Comparison of ENCODE assay signal across 8 mouse cellular contexts in genomic region chr8:41443556-41443955, GRCm38 (mm10). TPM values are rescaled to one million over a fixed set of nuclear protein-coding genes. Genes with fewer than 3 reads are reported as not detected.
A peak's percentile ranks its signal among the peaks of the same experiment; 100 is the strongest.
DNase-seq lines count a peak whose midpoint lies in the region; ATAC-seq and TF ChIP-seq lines count a peak whose summit lies in the region.

No protein-coding gene starts in this region.

- no peak overlapping the region for H3K4me3 ChIP-seq in G1E (ENCODE audit: low read depth, low read length)
- no peak overlapping the region for H3K4me3 ChIP-seq in hindbrain, embryonic 11.5 days (ENCODE audit: low read depth, low read length)
- H3K4me3 ChIP-seq in midbrain, embryonic 16.5 days (ENCODE audit: low read depth, low read length) = no peak overlapping the region

- intact Hi-C loops in heart, postnatal 25 days (cut with DNase I) = no loop called here

- H3K9ac ChIP-seq in hindbrain, embryonic 11.5 days (ENCODE audit: low read depth, low read length) = no peak overlapping the region
- no peak overlapping the region for H3K9ac ChIP-seq in midbrain, embryonic 16.5 days (ENCODE audit: low read depth, low read length)

- 5% methylated on average over 4 of the region's 4 CpGs for WGBS in hindbrain, embryonic 11.5 days
- WGBS in midbrain, embryonic 16.5 days = under 1% methylated on average over 4 of the region's 4 CpGs

- peaks cover 10% of the 10 kb centered on the region for H3K27me3 ChIP-seq in G1E (ENCODE audit: insufficient read depth, low read length)
- H3K27me3 ChIP-seq in hindbrain, embryonic 11.5 days (ENCODE audit: control insufficient read depth, insufficient read depth, low read length) = no peaks in the 10 kb centered on the region
- no peaks in the 10 kb centered on the region for H3K27me3 ChIP-seq in midbrain, embryonic 16.5 days (ENCODE audit: control insufficient read depth, insufficient read depth, low read depth, low read length)

- DNase-seq in heart, adult 8-10 months (ENCODE audit: low spot score) = peak; percentile 26
- no peak for DNase-seq in heart, postnatal 25 days (ENCODE audit: low spot score)
- peak; percentile 5 for DNase-seq in G1E (ENCODE audit: low spot score)
- peak; percentile 6 to 54 for DNase-seq in cerebellum, postnatal 36 days
- peak; percentile 73 for DNase-seq in hindbrain, embryonic 11.5 days (ENCODE audit: low spot score)
- DNase-seq in layer of hippocampus, postnatal 10 days (ENCODE audit: low spot score in 2 of 2) = peak; percentile 51 to 61

- H3K4me1 ChIP-seq in G1E (ENCODE audit: insufficient read depth, low read depth, low read length) = no peaks in the 10 kb centered on the region
- H3K4me1 ChIP-seq in hindbrain, embryonic 11.5 days (replicated peaks; ENCODE audit: control insufficient read depth, insufficient read depth, low read length) = no peaks in the 10 kb centered on the region
- no peaks in the 10 kb centered on the region for H3K4me1 ChIP-seq in midbrain, embryonic 16.5 days (ENCODE audit: control insufficient read depth, insufficient read depth, low read length)

- TF ChIP-seq CTCF in G1E (IDR thresholded peaks at IDR 0.05; ENCODE audit: low read depth, low read length) = no peak

- H3K36me3 ChIP-seq in G1E (replicated peaks) = no peaks in the 10 kb centered on the region
- no peaks in the 10 kb centered on the region for H3K36me3 ChIP-seq in hindbrain, embryonic 11.5 days (ENCODE audit: control insufficient read depth, insufficient read depth, low read length)
- no peaks in the 10 kb centered on the region for H3K36me3 ChIP-seq in midbrain, embryonic 16.5 days (ENCODE audit: control insufficient read depth, insufficient read depth, low read length)

- H3K27ac ChIP-seq in hindbrain, embryonic 11.5 days (ENCODE audit: low read depth, low read length) = no peak overlapping the region
- H3K27ac ChIP-seq in midbrain, embryonic 16.5 days (ENCODE audit: low read length) = no peak overlapping the region

- H3K9me3 ChIP-seq in G1E (replicated peaks) = no peaks in the 10 kb centered on the region
- H3K9me3 ChIP-seq in hindbrain, embryonic 11.5 days (ENCODE audit: control insufficient read depth, low read length) = no peaks in the 10 kb centered on the region
- H3K9me3 ChIP-seq in midbrain, embryonic 16.5 days (replicated peaks; ENCODE audit: control insufficient read depth, low read length, poor library complexity, severe bottlenecking) = no peaks in the 10 kb centered on the region

- ATAC-seq in G1E (ENCODE audit: extremely low read depth, insufficient number of reproducible peaks, low FRiP score, poor library complexity, severe bottlenecking) = peak; percentile 40; the same call in 1 of the 2 replicates
- ATAC-seq in hindbrain, embryonic 11.5 days (ENCODE audit: low FRiP score) = no peak
- ATAC-seq in midbrain, embryonic 16.5 days = peak; percentile 67
- ATAC-seq in inflammation-experienced regulatory T-cells, adult 6 months = no peak

- H3K4me2 ChIP-seq in hindbrain, embryonic 11.5 days (replicated peaks; ENCODE audit: low read depth, low read length) = no peak overlapping the region
- H3K4me2 ChIP-seq in midbrain, embryonic 16.5 days (ENCODE audit: low read length) = no peak overlapping the region

RNA-seq across cellular contexts. Expression of gene Frg1, which starts 26.7 kb away (rescaled TPM):
- 10 to 100 TPM; 20.5 to 25.7 (median 23.1) TPM for total RNA-seq in heart, adult 8-10 months (2022)
- 10 to 100 TPM; 20.8 to 25.7 TPM for total RNA-seq in heart, postnatal 25 days (2021)
- total RNA-seq in G1E (2014; fragmentation: Nextera tagmentation) = 39.3 and 46.6 TPM in 2 replicates
- total RNA-seq in G1E (2017) = 107 and 119 TPM in 2 replicates
- polyA plus RNA-seq in G1E (2012) = 35.4 and 60.3 TPM in 2 replicates
- 118 and 124 TPM in 2 replicates for polyA plus RNA-seq in hindbrain, embryonic 11.5 days (2014; fragmentation: Nextera tagmentation; extraction: Ambion mirVana)
- 10 to 100 TPM; 33.9 to 40.1 TPM for total RNA-seq in layer of hippocampus, postnatal 10 days (2021)
- 77.5 and 79.4 TPM in 2 replicates for polyA plus RNA-seq in midbrain, embryonic 16.5 days (2015; fragmentation: Nextera tagmentation; extraction: Ambion mirVana)
- polyA plus RNA-seq in inflammation-experienced regulatory T-cells, adult 6 months (2017; shearing (Covaris generic)) = 100 to 1,000 TPM; 211 to 229 (median 219) TPM

Comparison
In these comparisons a context has a peak if more than half of its experiments do, and no peak if none do; other contexts are left out.
1. ATAC-seq: peak in G1E (single experiment) and midbrain, embryonic 16.5 days (single experiment); none in hindbrain, embryonic 11.5 days (single experiment) and inflammation-experienced regulatory T-cells, adult 6 months (single experiment).